Mouse (Mus musculus): ENCODE data around the gene Olfr547. TPM values are rescaled to one million over a fixed set of nuclear protein-coding genes. Genes with fewer than 3 reads are reported as not detected.
A peak's percentile ranks its signal among the peaks of the same experiment; 100 is the strongest.
"Not testable (repeated sequence)": the region's sequence is repeated elsewhere in the genome, so short reads cannot be mapped to it uniquely, and the experiment has no call there.

The Olfr547 gene
- polyA plus RNA-seq (2016; fragmentation: Nextera tagmentation; extraction: Ambion mirVana) = not detected in 2 replicates

DNA sequence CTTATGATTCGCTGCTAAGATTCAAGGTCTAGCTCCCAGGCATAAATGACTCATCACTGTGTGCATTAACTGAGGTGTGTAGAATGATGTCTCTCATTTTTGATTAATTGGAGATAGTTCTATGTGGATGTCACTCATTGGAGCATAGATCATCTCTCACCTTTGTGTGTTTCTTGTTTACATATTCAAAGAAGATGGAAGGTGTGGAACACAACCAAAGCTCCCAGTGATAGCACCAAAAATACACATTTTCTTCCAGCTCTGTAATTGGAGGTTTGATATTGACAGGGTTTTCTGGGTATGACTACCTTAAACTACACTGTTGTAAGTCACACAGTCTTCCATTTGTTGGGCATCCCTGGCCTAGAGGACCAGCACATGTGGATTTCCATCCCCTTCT lies at the start of gene Olfr547:
Gene Olfr547, plus strand, starts transcription at position 301 of the 400 bp plus-strand sequence.
- 92% methylated on average over 1 of the region's 1 CpGs for WGBS
- H3K4me1 ChIP-seq (replicated peaks) = no peaks in the 10 kb centered on the region
- H3K27me3 ChIP-seq (ENCODE audit: insufficient read depth, poor library complexity, severe bottlenecking) = no peaks in the 10 kb centered on the region
- DNase-seq (ENCODE audit: low spot score) = no peak
- no peaks in the 10 kb centered on the region for H3K9me3 ChIP-seq
- no peaks in the 10 kb centered on the region for H3K36me3 ChIP-seq
- H3K4me3 ChIP-seq = no peak within 1 kb of the TSS
- H3K27ac ChIP-seq = no peak within 1 kb of the TSS

- H3K4me1 ChIP-seq (replicated peaks); H3K27ac ChIP-seq; H3K9me3 ChIP-seq; H3K4me3 ChIP-seq; H3K36me3 ChIP-seq; H3K27me3 ChIP-seq (ENCODE audit: insufficient read depth, poor library complexity, severe bottlenecking); DNase-seq (ENCODE audit: low spot score): not testable (repeated sequence)
- WGBS = 69% methylated on average over 8 of the region's 8 CpGs
These were observed 49.8 kb upstream of the Olfr547 start for GRCm38 (mm10) chr7:102484766-102485165.

- WGBS = 85% methylated on average over 1 of the region's 1 CpGs
- no peak for DNase-seq (ENCODE audit: low spot score)
- Histone ChIP-seq H3K4me3 (no peak overlapping the region), H3K9me3 (no peaks in the 10 kb centered on the region), H3K27ac (no peak overlapping the region), H3K27me3 (ENCODE audit: insufficient read depth, poor library complexity, severe bottlenecking) (no peaks in the 10 kb centered on the region), H3K36me3 (no peaks in the 10 kb centered on the region), H3K4me1 (replicated peaks) (no peaks in the 10 kb centered on the region)
These were observed 48.4 kb upstream of the Olfr547 start for GRCm38 (mm10) chr7:102486105-102486504.

DNA sequence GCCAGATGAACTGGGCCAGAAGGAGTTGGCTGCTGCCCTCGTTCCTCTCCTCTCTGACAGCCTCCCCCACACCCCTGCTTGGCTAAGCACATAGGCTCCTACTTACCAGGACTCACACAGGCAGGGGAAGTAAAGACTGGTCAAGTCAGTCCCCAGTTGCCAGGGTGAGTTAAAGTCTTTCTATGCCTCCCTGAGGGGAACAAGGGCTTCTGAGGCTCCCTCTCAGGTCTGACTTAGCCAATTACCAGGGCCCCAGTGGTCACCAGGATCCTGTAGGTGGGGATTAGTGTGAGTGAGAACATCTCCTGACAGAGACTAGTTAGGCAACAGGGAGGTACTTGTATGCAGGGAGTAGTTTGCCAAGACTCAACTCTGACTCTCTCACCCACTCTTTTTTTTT lies 46.4 kb upstream of the Olfr547 start, which contains the start of gene Olfr544:
Gene Olfr544, minus strand, starts transcription at position 153 of the 400 bp plus-strand sequence.
- no peaks in the 10 kb centered on the region for H3K9me3 ChIP-seq
- no peaks in the 10 kb centered on the region for H3K4me1 ChIP-seq (replicated peaks)
- no peak for DNase-seq (ENCODE audit: low spot score)
- WGBS = 69% methylated on average over 1 of the region's 1 CpGs
- no peaks in the 10 kb centered on the region for H3K27me3 ChIP-seq (ENCODE audit: insufficient read depth, poor library complexity, severe bottlenecking)
- no peak within 1 kb of the TSS for H3K27ac ChIP-seq
- no peaks in the 10 kb centered on the region for H3K36me3 ChIP-seq
- no peak within 1 kb of the TSS for H3K4me3 ChIP-seq

- H3K9me3 ChIP-seq; H3K27me3 ChIP-seq (ENCODE audit: insufficient read depth, poor library complexity, severe bottlenecking); H3K36me3 ChIP-seq; H3K4me1 ChIP-seq (replicated peaks); DNase-seq (ENCODE audit: low spot score); H3K4me3 ChIP-seq; H3K27ac ChIP-seq: not testable (repeated sequence)
- 52% methylated on average over 7 of the region's 7 CpGs for WGBS
These were observed 40.1 kb upstream of the Olfr547 start for GRCm38 (mm10) chr7:102494416-102494815.

- 74% methylated on average over 3 of the region's 3 CpGs for WGBS
- Histone ChIP-seq H3K36me3 (no peaks in the 10 kb centered on the region), H3K4me3 (no peak within 1 kb of the TSS), H3K4me1 (replicated peaks) (no peaks in the 10 kb centered on the region), H3K27ac (no peak within 1 kb of the TSS), H3K27me3 (ENCODE audit: insufficient read depth, poor library complexity, severe bottlenecking) (no peaks in the 10 kb centered on the region), H3K9me3 (no peaks in the 10 kb centered on the region)
- no peak for DNase-seq (ENCODE audit: low spot score)
These were observed 35.1 kb upstream of the Olfr547 start, which contains the start of gene Olfr545 for GRCm38 (mm10) chr7:102499473-102499872. Olfr545 (minus strand) TSS chr7:102499573.

GRCm38 (mm10) chr7:102501986-102502385 lies 32.6 kb upstream of the Olfr547 start:
- Histone ChIP-seq H3K36me3 (no peaks in the 10 kb centered on the region), H3K4me1 (replicated peaks) (no peaks in the 10 kb centered on the region), H3K27me3 (ENCODE audit: insufficient read depth, poor library complexity, severe bottlenecking) (no peaks in the 10 kb centered on the region), H3K9me3 (no peaks in the 10 kb centered on the region), H3K4me3 (no peak overlapping the region), H3K27ac (no peak overlapping the region)
- WGBS = 86% methylated on average over 5 of the region's 5 CpGs
- DNase-seq (ENCODE audit: low spot score) = no peak

DNA sequence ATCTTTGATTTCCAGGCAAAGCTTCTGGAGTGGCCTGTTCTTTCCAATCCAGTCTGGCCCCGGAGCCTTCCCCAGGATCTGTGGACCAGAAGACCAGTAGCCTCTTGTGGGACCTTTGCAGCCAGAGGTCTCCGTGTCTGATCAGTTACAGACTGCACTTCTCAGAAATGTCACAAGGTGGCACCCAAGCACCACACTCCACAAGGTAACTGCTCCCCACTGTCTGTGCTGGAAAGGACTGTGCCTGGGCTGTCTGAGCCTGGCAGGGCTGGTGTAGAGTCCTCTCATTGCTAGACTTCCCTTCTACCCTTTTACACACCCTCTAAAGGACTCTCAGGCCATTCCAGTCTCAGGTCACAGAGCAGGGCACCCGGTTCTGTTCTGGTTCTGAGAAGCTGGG lies 27.7 kb upstream of the Olfr547 start:
- whole genome bisulfite sequencing = 50% methylated on average over 3 of the region's 3 CpGs
- Histone ChIP-seq H3K27me3 (ENCODE audit: insufficient read depth, poor library complexity, severe bottlenecking) (peaks cover 14% of the 10 kb centered on the region), H3K36me3 (no peaks in the 10 kb centered on the region)

DNA sequence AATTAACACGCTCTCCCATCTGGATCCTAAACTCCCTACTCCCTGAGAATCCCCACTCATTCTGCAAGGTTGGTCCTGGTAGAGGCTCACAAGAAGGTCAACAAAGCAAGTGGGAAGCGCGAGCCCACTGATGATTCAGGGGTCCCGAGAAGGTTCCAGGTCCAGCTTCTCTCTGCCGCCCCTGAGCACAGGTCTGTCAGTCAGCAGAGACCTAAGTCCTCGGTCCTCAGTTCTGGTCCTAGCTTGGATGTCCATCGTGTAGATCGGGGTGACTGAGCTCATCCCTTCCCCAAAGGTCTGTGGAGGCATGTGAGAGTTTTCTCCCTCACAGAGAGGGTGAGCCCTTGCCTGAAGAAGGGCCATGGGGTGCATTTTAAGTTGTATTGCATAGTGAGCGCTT lies 26.5 kb upstream of the Olfr547 start:
- WGBS = 86% methylated on average over 9 of the region's 9 CpGs
- no peaks in the 10 kb centered on the region for H3K9me3 ChIP-seq
- H3K27ac ChIP-seq = no peak overlapping the region
- H3K36me3 ChIP-seq = no peaks in the 10 kb centered on the region
- 0 out of 2 replicates have a peak, but pooled peaks cover 5% of the 10 kb centered on the region for H3K4me1 ChIP-seq (replicated peaks)
- DNase-seq (ENCODE audit: low spot score) = no peak
- H3K27me3 ChIP-seq (ENCODE audit: insufficient read depth, poor library complexity, severe bottlenecking) = peaks cover 22% of the 10 kb centered on the region
- H3K4me3 ChIP-seq = no peak overlapping the region

More for the DNA sequence above, 27.7 kb upstream of the Olfr547 start:
- Histone ChIP-seq H3K9me3 (no peaks in the 10 kb centered on the region), H3K4me3 (no peak overlapping the region), H3K4me1 (replicated peaks) (no peaks in the 10 kb centered on the region), H3K27ac (no peak overlapping the region)
- peak; percentile 78 for DNase-seq (ENCODE audit: low spot score)

GRCm38 (mm10) chr7:102508666-102509065 lies 25.9 kb upstream of the Olfr547 start:
- H3K27ac ChIP-seq = no peak overlapping the region
- H3K27me3 ChIP-seq (ENCODE audit: insufficient read depth, poor library complexity, severe bottlenecking) = peaks cover 26% of the 10 kb centered on the region
- H3K9me3 ChIP-seq = no peaks in the 10 kb centered on the region
- H3K4me3 ChIP-seq = no peak overlapping the region
- peaks cover 8% of the 10 kb centered on the region; the same call in 1 of the 2 replicates for H3K4me1 ChIP-seq (replicated peaks)
- WGBS = 92% methylated on average over 6 of the region's 6 CpGs
- H3K36me3 ChIP-seq = no peaks in the 10 kb centered on the region
- DNase-seq (ENCODE audit: low spot score) = no peak

DNA sequence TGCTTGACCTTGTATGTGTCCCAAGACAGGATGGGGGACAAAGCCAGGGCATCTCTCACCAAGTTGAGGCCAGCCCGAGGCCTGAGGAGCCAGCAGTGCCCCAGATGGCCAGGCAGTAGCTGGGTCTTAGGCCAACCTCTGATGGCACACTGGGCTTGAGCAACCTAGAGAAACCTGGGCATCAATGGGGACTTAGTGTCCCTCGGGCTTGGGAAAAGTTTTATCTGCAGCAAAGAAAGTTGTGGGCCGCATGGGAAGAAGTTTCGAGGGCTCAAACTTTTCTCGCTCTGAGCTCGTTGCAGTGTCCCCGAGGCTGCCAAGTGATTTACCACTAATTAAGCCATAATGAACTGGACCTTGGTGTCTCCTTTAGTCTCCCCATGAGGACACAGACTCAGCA lies 24.8 kb upstream of the Olfr547 start:
- Histone ChIP-seq H3K36me3 (no peaks in the 10 kb centered on the region), H3K9me3 (no peaks in the 10 kb centered on the region), H3K4me1 (replicated peaks) (peaks cover 8% of the 10 kb centered on the region; the same call in 1 of the 2 replicates), H3K4me3 (no peak overlapping the region), H3K27ac (no peak overlapping the region), H3K27me3 (ENCODE audit: insufficient read depth, poor library complexity, severe bottlenecking) (peaks cover 37% of the 10 kb centered on the region)
- no peak for DNase-seq (ENCODE audit: low spot score)
- WGBS = 86% methylated on average over 7 of the region's 7 CpGs

GRCm38 (mm10) chr7:102511927-102512326 lies 22.6 kb upstream of the Olfr547 start:
- no peak overlapping the region for H3K4me3 ChIP-seq
- H3K36me3 ChIP-seq = no peaks in the 10 kb centered on the region
- WGBS = 94% methylated on average over 10 of the region's 10 CpGs
- H3K27ac ChIP-seq = no peak overlapping the region
- H3K27me3 ChIP-seq (ENCODE audit: insufficient read depth, poor library complexity, severe bottlenecking) = peaks cover 48% of the 10 kb centered on the region
- no peaks in the 10 kb centered on the region for H3K9me3 ChIP-seq
- peaks cover 8% of the 10 kb centered on the region; the same call in 1 of the 2 replicates for H3K4me1 ChIP-seq (replicated peaks)
- no peak for DNase-seq (ENCODE audit: low spot score)

DNA sequence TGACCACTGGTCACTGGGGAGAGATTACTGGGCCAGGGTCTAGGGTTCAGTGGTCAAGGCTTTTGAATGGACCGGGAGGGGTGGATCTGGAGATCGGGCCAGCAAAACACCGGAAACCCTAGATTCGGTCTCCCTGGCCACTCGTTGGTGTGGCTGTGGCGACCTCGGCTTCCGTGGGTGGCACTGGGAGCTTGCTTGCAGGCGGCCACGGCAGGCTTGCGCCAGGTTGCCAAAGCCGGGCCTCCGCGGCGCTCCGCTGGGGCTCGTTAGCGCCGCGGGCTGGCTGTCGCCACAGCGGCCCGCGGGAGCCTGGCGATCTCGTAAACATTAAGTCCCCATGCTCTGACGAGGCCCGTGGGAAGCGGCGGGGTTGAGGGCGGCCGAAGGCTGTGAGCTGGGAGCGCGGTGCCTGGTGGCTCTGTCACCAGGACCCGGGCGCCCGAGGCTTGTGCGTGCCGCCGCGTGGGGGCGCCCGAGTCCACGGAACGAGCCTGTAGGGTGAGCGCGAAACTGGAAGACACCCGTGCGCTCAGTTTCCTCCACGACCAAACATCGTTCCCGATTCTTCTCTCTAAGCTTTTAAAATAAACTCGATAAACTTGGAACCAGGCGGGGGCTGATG lies 21.6 kb upstream of the Olfr547 start:
- Histone ChIP-seq H3K27me3 (ENCODE audit: insufficient read depth, poor library complexity, severe bottlenecking) (peaks cover 49% of the 10 kb centered on the region), H3K4me3 (peak overlapping the region; percentile 65), H3K9me3 (no peaks in the 10 kb centered on the region), H3K27ac (peak overlapping the region; percentile 80), H3K36me3 (no peaks in the 10 kb centered on the region), H3K4me1 (replicated peaks) (peaks cover 8% of the 10 kb centered on the region; the same call in 1 of the 2 replicates)
- peak; percentile 89 for DNase-seq (ENCODE audit: low spot score)
- WGBS = under 1% methylated on average over 54 of the region's 54 CpGs

All from hindbrain, embryonic 10.5 days (tissue).